Mouse (Mus musculus) thymus, adult 2 months (tissue): Measurements from ENCODE around the gene Pced1b.

Experiments
- CTCF ChIP-seq: fragments of 200-500 bp; IDR thresholded peaks from 2 replicates; pipeline ENCODE4 v1.5.1; 2012; ENCODE audit warnings: mild to moderate bottlenecking, control low read depth, low read length, moderate library complexity, borderline replicate concordance; ENCODE audit not compliant: control insufficient read depth, poor library complexity, insufficient read depth; ENCODE audit errors: extremely low read depth
- POLR2A ChIP-seq: fragments of 200-500 bp; IDR thresholded peaks from 2 replicates; pipeline ENCODE4 v1.6.1; 2012; ENCODE audit warnings: mild to moderate bottlenecking, low read length, control low read depth, moderate library complexity; ENCODE audit not compliant: control insufficient read depth, poor library complexity, insufficient read depth; ENCODE audit errors: extremely low read depth

DNA sequence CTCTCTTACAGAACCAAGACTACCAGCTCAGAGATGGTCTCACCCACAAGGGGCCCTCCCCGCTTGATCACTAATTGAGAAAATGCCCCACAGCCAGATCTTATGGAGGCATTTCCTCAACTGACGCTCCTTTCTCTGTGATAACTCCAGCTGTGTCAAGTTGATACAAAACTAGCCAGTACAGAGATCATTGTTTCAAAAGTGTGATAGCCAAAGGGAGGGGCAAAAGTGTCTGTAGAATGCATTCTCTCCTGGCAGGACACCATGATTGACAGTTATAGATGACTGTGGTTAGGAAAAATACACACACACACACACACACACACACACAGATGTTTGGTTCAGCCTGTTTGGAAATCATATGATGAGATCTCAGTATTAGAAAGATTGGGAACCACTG, 150.9 kb downstream of the Pced1b start:
- TF ChIP-seq CTCF: no peak
- TF ChIP-seq POLR2A: no peak
